ENCODE assay signal across 21 mouse cellular contexts in the genomic region with DNA sequence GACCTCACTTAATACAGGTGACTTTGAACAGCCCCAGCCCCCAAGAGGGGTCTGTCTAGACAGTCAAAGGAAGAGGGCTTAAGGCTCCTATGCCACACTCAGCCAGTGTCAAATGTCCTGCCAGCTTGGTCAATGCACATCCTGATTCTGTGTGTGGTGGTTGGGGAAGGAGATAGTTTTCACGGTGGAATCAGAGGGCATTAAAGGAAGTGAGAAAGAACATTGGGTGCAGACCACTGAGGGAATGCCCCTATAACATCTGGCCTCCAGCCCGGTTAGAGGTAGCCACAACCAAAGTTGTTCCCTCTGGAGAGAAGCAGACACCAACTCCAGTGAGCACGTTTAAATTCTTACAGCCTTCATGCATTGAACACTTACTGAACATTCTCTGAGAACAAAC. TPM values are rescaled to one million over a fixed set of nuclear protein-coding genes. Genes with fewer than 3 reads are reported as not detected.
DNase-seq lines count a peak whose midpoint lies in the region; ATAC-seq and TF ChIP-seq lines count a peak whose summit lies in the region.
"Had no signal": no experiment of that assay in that cellular context is flagged by ENCODE, and none has a peak within 500 bp of the region (broad histone marks: within the 10 kb centered on the region; RNA-seq: fewer than 3 reads in every experiment).

No protein-coding gene starts in this region.

- H3K9me3 ChIP-seq in liver, embryonic 11.5 days (ENCODE audit: control insufficient read depth, low read length): no peaks in the 10 kb centered on the region
- H3K9me3 ChIP-seq in liver, embryonic 12.5 days (replicated peaks): no peaks in the 10 kb centered on the region
- H3K9me3 ChIP-seq: forebrain, embryonic 15.5 days had no signal

- TF ChIP-seq CTCF in cerebellum, adult 2 months (IDR thresholded peaks at IDR 0.05; ENCODE audit: borderline replicate concordance, insufficient read depth, low read depth, low read length): no peak

- TF ChIP-seq POLR2A in cerebellum, adult 2 months (IDR thresholded peaks at IDR 0.05; ENCODE audit: borderline replicate concordance, insufficient read depth, low read length): no peak

- no peak overlapping the region for H3K4me2 ChIP-seq in liver, embryonic 11.5 days
- H3K4me2 ChIP-seq in liver, embryonic 12.5 days: no peak overlapping the region
- H3K4me2 ChIP-seq: embryonic facial prominence, embryonic 12.5 days; forebrain, embryonic 13.5 days; forebrain, embryonic 15.5 days had no signal

- no peaks in the 10 kb centered on the region for H3K4me1 ChIP-seq in liver, embryonic 11.5 days (replicated peaks; ENCODE audit: control insufficient read depth, insufficient read depth, low read length)
- H3K4me1 ChIP-seq in liver, embryonic 12.5 days: no peaks in the 10 kb centered on the region
- H3K4me1 ChIP-seq in cerebellum, adult 2 months (ENCODE audit: control insufficient read depth, insufficient read depth, low read length): no peaks in the 10 kb centered on the region
- H3K4me1 ChIP-seq: embryonic facial prominence, embryonic 10.5 days; embryonic facial prominence, embryonic 12.5 days; forebrain, embryonic 13.5 days; forebrain, embryonic 15.5 days had no signal

- no peak overlapping the region for H3K4me3 ChIP-seq in liver, embryonic 11.5 days (ENCODE audit: low read depth, low read length)
- H3K4me3 ChIP-seq in liver, embryonic 12.5 days: no peak overlapping the region
- no peak overlapping the region for H3K4me3 ChIP-seq in cerebellum, adult 2 months (replicated peaks; ENCODE audit: insufficient read depth, low read depth, low read length)
- H3K4me3 ChIP-seq: embryonic facial prominence, embryonic 10.5 days; embryonic facial prominence, embryonic 12.5 days; forebrain, embryonic 13.5 days; forebrain, embryonic 15.5 days had no signal

- H3K27me3 ChIP-seq in liver, embryonic 11.5 days (replicated peaks; ENCODE audit: control insufficient read depth, insufficient read depth, low read length): no peaks in the 10 kb centered on the region
- no peaks in the 10 kb centered on the region for H3K27me3 ChIP-seq in liver, embryonic 12.5 days (replicated peaks)
- no peaks in the 10 kb centered on the region; the same call in 1 of the 2 replicates for H3K27me3 ChIP-seq in cerebellum, adult 2 months (ENCODE audit: control insufficient read depth, insufficient read depth, low read length)
- H3K27me3 ChIP-seq: embryonic facial prominence, embryonic 12.5 days; forebrain, embryonic 13.5 days; forebrain, embryonic 15.5 days had no signal

- no peaks in the 10 kb centered on the region for H3K36me3 ChIP-seq in liver, embryonic 11.5 days (ENCODE audit: control insufficient read depth, insufficient read depth, low read length)
- H3K36me3 ChIP-seq in liver, embryonic 12.5 days: no peaks in the 10 kb centered on the region
- H3K36me3 ChIP-seq: embryonic facial prominence, embryonic 10.5 days; embryonic facial prominence, embryonic 12.5 days; forebrain, embryonic 15.5 days had no signal

- WGBS in liver, embryonic 11.5 days: 70% methylated on average over 3 of the region's 3 CpGs
- WGBS in liver, embryonic 12.5 days (ENCODE audit: insufficient replicate concordance): 53% methylated on average over 3 of the region's 3 CpGs
- 87% methylated on average over 3 of the region's 3 CpGs for WGBS in cerebellum, adult 2 months

- H3K27ac ChIP-seq in liver, embryonic 11.5 days (ENCODE audit: low read depth, low read length): no peak overlapping the region
- no peak overlapping the region for H3K27ac ChIP-seq in liver, embryonic 12.5 days
- no peak overlapping the region for H3K27ac ChIP-seq in cerebellum, adult 2 months (ENCODE audit: insufficient read depth, low read length)
- H3K27ac ChIP-seq: embryonic facial prominence, embryonic 10.5 days; embryonic facial prominence, embryonic 12.5 days; forebrain, embryonic 13.5 days; forebrain, embryonic 15.5 days had no signal

- no peak for ATAC-seq in liver, embryonic 11.5 days (replicated peaks; ENCODE audit: low FRiP score)
- ATAC-seq in liver, embryonic 12.5 days: no peak
- ATAC-seq in granulocyte monocyte progenitor cell, adult 5-6 weeks (replicated peaks; ENCODE audit: poor library complexity, severe bottlenecking): peak; percentile 56
- ATAC-seq in megakaryocyte progenitor cell, adult 5-6 weeks (replicated peaks; ENCODE audit: poor library complexity): peak; percentile 16; the same call in 1 of the 2 replicates
- ATAC-seq: forebrain, embryonic 13.5 days; forebrain, embryonic 15.5 days; forebrain, postnatal 0 days had no signal

- H3K9ac ChIP-seq in liver, embryonic 11.5 days (ENCODE audit: low read depth, low read length): no peak overlapping the region
- no peak overlapping the region for H3K9ac ChIP-seq in liver, embryonic 12.5 days
- H3K9ac ChIP-seq: embryonic facial prominence, embryonic 12.5 days; forebrain, embryonic 13.5 days; forebrain, embryonic 15.5 days; forebrain, postnatal 0 days had no signal

- DNase-seq in heart, adult 11 months: peak; percentile 93
- DNase-seq in heart, postnatal 4 days: no peak
- DNase-seq in liver, embryonic 11.5 days (ENCODE audit: low spot score): peak; percentile 10
- no peak for DNase-seq in cerebellum, adult 2 months
- DNase-seq in kidney, postnatal 10 days: no peak
- DNase-seq: adrenal gland, adult 2 months; adrenal gland, postnatal 10 days; adrenal gland, postnatal 25 days; cerebellum, adult 11 months; cerebellum, adult 18-20 months; cerebellum, adult 9-10 months; cerebellum, postnatal 14 days; cerebellum, postnatal 36 days; forebrain, postnatal 0 days had no signal

RNA-seq across cellular contexts. Expression of gene Alox5, which starts 33.4 kb away (rescaled TPM):
- total RNA-seq in heart, postnatal 4 days (2021): 1 to 10 TPM; 6.3 to 6.7 TPM
- 9.0 and 10.4 TPM in 2 replicates for polyA plus RNA-seq in liver, embryonic 11.5 days (2014; fragmentation: Nextera tagmentation; extraction: Ambion mirVana)
- 3.9 and 4.0 TPM in 2 replicates for polyA plus RNA-seq in liver, embryonic 12.5 days (2016; fragmentation: Nextera tagmentation; extraction: Ambion mirVana)
- total RNA-seq in granulocyte monocyte progenitor cell, adult 5-6 weeks (2014; fragmentation: Nextera tagmentation): 6.6 and 13.3 TPM in 2 replicates
- total RNA-seq in granulocyte monocyte progenitor cell, adult 5-6 weeks (2017): 6.2 and 15.6 TPM in 2 replicates
- 8.1 and 9.5 TPM in 2 replicates for total RNA-seq in megakaryocyte progenitor cell, adult 5-6 weeks (2015)
- 5.9 and 12.3 TPM in 2 replicates for total RNA-seq in megakaryocyte progenitor cell, adult 5-6 weeks (2017)
- polyA plus RNA-seq in cerebellum, adult 2 months (2012; rRNA removed): 0.74 and 0.84 TPM in 2 replicates

Comparison
In these comparisons a context has a peak if more than half of its experiments do, and no peak if none do; other contexts are left out.
1. DNase-seq: peak in heart, adult 11 months (single experiment) and liver, embryonic 11.5 days (single experiment); none in heart, postnatal 4 days (single experiment), cerebellum, adult 2 months (0 of 2) and kidney, postnatal 10 days (single experiment).
2. ATAC-seq: peak in granulocyte monocyte progenitor cell, adult 5-6 weeks (single experiment) and megakaryocyte progenitor cell, adult 5-6 weeks (single experiment); none in liver, embryonic 11.5 days (single experiment) and liver, embryonic 12.5 days (single experiment).